Mouse (Mus musculus) layer of hippocampus, postnatal 14 days (tissue): ENCODE data around the gene Dhx16. TPM values are rescaled to one million over a fixed set of nuclear protein-coding genes. Genes with fewer than 3 reads are reported as not detected.
"Not testable (repeated sequence)": the region's sequence is repeated elsewhere in the genome, so short reads cannot be mapped to it uniquely, and the experiment has no call there.

Experiments used
- DNase-seq, 2 experiments: peaks; one replicate each; pipeline ENCODE4 v3.0.0; 2021 to 2022; ENCODE audit warnings: low spot score in 2 of 2, mixed read lengths in 1 of 2
- long read RNA-seq, 2 experiments: library from polyadenylated mRNA; stranded (forward); transcript quantifications; one replicate each; pipeline ENCODE4 v2.0.0; 2021
- total RNA-seq, 2 experiments: library from RNA; stranded (reverse); gene quantifications; 2 replicates each; pipeline ENCODE4 v1.2.3; 2021

The Dhx16 gene
- total RNA-seq: 10 to 100 TPM; 30.3 to 33.6 TPM
- long read RNA-seq, experiment 1, transcript Dhx16-201 (20 exons, 3,351 nt): major isoform, 23 of 37 reads
- long read RNA-seq, experiment 1, partial matches to known transcripts: 5 of 37 reads
- long read RNA-seq, experiment 1, other reads (novel, unspliced or antisense): 9 of 37 reads
- long read RNA-seq, experiment 2, transcript Dhx16-201 (20 exons, 3,351 nt): major isoform, 21 of 54 reads
- long read RNA-seq, experiment 2, partial matches to known transcripts: 8 of 54 reads
- long read RNA-seq, experiment 2, other reads (novel, unspliced or antisense): 25 of 54 reads

- peak; percentile 90 to 96 for DNase-seq
Measured at GRCm38 (mm10) chr17:35879245-35880057, at the start of gene Dhx16. Dhx16 (plus strand) TSS chr17:35879819.

- no peak for DNase-seq
Measured at GRCm38 (mm10) chr17:35832400-35833238, 47.0 kb upstream of the Dhx16 start.

GRCm38 (mm10) chr17:35833239-35833751 lies 46.3 kb upstream of the Dhx16 start:
- DNase-seq: no peak

GRCm38 (mm10) chr17:35833894-35834293 lies 45.7 kb upstream of the Dhx16 start:
- no peak for DNase-seq

GRCm38 (mm10) chr17:35834696-35835422 lies 44.8 kb upstream of the Dhx16 start:
- peak; percentile 38 to 52 for DNase-seq

DNA sequence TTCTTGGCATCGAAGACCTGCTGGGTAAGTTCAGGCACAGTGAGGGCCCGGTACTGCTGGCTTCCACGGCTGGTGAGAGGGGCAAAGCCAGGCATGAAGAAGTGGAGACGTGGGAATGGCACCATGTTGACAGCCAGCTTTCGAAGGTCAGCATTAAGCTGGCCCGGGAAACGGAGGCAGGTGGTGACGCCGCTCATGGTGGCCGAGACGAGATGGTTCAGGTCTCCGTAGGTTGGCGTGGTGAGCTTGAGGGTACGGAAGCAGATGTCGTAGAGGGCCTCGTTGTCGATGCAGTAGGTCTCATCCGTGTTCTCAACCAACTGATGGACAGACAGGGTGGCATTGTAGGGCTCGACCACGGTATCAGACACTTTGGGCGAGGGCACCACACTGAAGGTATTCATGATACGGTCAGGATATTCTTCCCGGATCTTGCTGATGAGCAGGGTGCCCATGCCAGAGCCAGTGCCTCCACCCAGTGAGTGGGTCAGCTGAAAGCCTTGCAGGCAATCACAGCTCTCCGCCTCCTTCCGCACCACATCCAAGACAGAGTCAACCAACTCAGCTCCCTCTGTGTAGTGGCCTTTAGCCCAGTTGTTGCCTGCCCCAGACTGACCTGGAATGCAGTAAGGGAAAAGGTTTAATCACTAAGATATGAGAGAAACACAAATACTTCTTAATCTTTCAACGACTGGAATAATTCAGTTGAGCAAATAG lies 44.0 kb upstream of the Dhx16 start:
- no peak for DNase-seq

DNA sequence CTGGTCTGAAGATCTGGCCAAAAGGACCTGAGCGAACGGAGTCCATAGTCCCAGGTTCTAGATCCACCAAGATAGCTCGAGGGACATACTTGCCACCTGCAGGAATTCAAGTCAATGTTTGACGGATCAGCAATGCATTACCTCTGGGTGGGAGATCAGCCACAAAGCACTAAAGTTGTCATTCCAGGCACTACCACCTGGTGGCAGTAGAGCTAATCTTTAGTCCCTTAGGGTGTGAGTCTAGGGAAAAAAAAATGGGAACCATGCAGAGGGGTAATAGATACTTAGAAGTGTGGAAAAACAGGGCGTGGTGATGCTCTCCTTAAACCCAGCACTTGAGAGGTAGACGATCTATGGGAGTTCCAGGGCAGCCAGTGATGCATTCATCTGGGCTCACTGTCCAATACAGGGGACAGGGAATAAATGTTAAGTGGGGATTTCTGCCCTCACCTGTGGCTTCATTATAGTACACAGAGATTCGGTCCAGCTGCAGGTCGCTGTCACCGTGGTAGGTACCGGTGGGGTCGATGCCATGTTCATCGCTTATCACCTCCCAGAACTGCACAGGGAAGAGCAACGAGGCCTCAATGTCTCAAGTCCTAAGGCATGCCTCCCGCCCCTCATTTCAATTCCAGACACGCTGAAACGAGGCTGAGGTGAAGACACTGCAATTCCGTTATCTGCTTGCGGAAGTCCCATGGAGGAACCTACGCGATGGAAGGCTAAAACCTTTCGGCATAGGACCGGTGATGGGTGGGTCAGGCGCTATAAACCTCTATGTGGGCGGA lies 43.2 kb upstream of the Dhx16 start:
- DNase-seq: peak; percentile 90 to 94

GRCm38 (mm10) chr17:35836991-35837422 lies 42.6 kb upstream of the Dhx16 start:
- peak; percentile 74 to 87 for DNase-seq

DNA sequence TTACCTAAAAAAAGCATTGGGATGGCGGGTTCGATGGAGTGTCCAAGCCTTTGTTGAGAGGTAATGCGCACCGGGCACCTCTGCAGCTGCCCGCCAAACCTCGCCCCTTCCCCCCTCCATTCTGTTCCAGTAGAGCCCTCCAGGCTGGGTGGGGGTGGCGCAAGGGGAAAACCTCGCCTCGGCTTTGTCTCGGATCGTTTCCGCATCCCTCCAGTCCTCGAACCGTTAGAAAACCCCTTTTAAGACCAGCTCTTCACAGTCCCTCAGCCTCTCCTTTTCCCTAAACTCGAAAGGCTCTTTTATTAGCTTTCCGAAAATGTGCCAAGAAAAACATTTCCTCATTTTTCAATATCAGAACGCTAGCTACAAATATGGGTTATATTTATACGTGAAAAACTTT lies 42.1 kb upstream of the Dhx16 start:
- DNase-seq: peak in 1 of 2 experiments; percentile 58

- peak; percentile 93 to 98 for DNase-seq
Measured at GRCm38 (mm10) chr17:35838122-35838544, 41.5 kb upstream of the Dhx16 start, which contains the start of gene Tubb5. Tubb5 (minus strand) TSS chr17:35838306.

- no peak for DNase-seq
Measured at GRCm38 (mm10) chr17:35838570-35838969, 41.0 kb upstream of the Dhx16 start.

DNA sequence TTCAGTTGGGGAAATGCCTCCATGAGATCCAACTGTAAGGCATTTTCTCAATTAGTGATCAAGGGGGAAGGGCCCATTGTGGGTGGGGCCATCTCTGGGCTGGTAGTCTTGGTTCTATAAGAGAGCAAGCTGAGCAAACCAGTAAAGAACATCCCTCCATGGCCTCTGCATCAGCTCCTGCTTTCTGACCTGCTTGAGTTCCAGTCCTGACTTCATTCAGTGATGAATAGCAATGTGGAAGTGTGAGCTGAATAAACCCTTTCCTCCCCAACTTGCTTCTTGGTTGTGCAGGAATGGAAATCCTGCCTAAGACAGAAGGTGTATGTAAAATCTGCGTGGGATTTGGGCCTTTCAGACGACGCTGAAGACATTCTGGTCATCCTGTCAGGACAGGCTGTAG lies 40.6 kb upstream of the Dhx16 start:
- DNase-seq: not testable (repeated sequence)

DNA sequence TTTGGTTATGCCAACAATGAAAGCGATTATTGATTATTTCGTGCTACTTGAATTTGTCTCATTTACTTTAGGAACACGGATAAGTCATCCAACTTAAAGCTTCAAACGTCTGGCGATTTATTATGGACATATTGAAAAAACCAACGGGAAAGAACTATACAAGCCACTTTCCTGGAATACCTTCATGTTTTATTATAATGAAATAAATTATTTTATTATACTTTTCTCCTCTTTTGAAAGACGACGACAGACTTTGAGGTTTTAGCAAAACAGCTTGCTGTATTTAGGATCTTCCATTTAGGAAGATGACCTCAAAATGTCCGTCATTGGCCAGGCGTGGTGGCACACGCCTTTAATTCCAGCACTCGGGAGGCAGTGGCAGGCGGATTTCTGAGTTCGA lies 39.1 kb upstream of the Dhx16 start:
- no peak for DNase-seq

GRCm38 (mm10) chr17:35841076-35841950 lies 38.3 kb upstream of the Dhx16 start, which contains the start of gene Mdc1:
Mdc1 (plus strand) TSS chr17:35841515.
- peak; percentile 99 to 100 for DNase-seq

DNA sequence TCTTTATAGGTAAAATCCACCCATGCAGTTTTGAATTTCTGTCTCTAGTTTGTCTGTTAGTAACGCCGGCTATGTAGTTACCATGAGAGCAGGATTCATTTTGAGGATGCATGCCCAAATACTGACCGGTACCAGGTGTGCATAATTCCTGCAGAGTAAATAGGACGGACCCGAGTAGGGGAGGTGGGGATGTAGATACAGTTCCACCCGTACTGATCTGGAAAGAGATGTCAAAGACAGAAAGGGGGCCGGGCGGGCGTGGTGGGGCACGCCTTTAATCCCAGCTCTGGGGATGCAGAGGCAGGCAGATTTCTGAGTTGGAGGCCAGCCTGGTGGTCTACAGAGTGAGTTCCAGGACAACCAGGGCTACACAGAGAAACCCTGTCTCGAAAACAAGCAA lies 37.6 kb upstream of the Dhx16 start:
- DNase-seq: no peak

GRCm38 (mm10) chr17:35843514-35843913 lies 36.1 kb upstream of the Dhx16 start:
- no peak for DNase-seq

DNA sequence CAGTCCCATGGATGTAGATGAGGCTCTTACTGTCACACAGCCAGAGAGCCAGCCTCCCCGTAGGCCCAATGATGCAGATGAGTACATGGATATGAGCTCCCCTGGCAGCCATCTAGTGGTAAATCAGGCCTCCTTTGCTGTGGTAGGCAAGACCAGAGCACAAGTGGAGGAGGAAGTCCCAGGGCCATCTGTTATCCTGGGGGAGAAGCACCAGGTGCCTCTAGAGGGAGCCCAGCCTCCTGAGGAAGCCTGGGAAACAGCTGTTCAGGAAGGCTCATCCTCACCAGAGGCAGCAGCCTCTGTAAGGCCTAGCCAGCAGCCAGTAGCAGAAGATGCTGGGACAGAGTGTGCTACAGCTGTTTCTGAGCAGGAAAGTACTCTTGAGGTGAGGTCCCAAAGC lies 31.5 kb upstream of the Dhx16 start:
- no peak for DNase-seq

DNA sequence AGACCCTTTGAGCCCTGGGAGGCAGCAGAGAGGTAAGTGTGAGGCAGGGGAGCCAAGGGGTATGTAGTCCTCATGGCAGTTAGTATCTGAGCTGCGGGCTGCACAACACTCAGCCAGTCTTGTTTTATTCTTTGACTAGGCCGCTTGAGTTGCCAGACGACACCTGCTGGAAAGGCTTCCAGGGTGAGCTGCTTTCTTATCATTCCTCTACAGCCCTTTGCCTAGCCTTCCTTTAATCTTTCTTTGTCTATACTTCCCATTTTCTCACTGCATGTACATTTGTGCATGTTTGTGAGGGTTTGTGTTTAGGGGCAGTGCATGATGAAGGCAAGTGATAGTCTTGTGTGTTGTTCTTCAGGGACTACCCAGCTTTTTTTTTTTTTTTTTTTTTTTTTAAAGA lies 28.6 kb upstream of the Dhx16 start:
- no peak for DNase-seq
